Mouse (Mus musculus) cerebellum, postnatal 36 days (tissue): ENCODE measurements at regions not wholly inside any gene's neighbourhood (a gene's known extent, or its start where the extent isn't known, plus 50 kb on each side); places are given as distances from the start of the nearest gene placed in this dataset.

Experiments
- DNase-seq, 2 experiments: peaks; one replicate each; pipeline ENCODE4 v3.0.0; 2021 to 2022; ENCODE audit warnings: mixed read lengths in 2 of 2

DNA sequence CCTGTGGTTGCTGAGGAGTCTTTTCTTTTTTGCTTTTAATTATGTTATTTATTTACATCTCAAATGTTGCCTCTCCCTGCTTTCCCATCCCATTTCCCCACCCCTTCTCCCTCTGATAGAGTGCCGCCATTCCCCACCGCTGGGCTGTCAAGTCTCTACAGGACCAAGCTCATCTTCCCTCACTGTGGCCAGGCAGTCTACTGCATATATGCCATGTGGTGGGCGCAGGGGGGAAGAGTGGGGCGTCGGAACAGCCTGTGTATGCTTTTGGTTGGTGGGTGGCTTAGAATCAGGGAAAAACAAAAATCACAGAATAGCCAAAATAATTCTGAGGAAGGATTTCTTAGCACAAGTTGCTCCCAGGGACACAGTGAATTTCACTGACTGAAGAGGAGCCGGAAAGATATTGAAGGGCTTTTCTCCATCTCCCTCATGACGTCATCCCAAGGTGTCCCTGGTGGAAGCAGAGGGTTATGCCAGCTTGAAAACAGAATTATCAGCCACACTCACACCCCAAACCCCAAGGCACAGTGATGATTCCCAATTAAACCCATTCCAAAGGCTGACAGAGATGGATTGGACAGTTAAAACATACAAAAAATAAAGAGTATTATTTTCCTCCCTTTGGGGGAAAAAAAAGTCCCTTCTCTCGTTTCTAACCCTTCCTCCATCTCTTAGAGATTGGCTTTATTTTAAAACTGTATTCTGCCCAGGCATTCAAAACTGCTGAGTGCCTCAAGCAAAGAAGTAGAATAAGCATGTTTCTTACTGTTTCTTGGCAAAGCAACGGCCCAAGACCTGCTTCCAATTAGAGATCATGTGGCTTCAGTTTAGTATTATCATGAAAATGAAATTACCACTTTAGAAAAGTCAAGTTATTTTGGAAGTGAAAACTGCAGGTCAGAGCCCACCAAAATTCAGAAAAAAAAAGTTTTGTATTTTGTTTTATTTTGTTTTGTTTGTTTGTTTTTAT, 232.0 kb downstream of the Clic5 start:
- DNase-seq = no peak

DNA sequence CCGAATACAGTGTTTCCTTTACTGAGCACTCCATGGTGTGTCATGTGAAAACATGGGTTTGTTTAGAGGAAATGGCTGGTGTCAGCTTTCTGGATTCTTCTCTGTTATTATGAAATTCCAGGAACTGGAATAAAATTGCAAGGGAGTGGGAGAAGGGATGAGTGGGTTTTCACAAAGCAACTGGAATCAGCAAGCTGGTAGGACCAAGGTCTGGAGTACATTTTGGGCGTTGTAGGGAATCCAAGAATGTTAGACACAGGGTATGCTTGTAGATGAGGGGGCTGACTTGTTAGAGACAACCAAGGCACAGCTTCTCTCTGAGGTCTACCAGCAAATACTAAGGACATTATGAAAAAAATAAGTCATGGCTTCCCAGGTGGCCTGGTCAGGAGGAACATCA, 233.8 kb downstream of the Clic5 start:
- DNase-seq = no peak

DNA sequence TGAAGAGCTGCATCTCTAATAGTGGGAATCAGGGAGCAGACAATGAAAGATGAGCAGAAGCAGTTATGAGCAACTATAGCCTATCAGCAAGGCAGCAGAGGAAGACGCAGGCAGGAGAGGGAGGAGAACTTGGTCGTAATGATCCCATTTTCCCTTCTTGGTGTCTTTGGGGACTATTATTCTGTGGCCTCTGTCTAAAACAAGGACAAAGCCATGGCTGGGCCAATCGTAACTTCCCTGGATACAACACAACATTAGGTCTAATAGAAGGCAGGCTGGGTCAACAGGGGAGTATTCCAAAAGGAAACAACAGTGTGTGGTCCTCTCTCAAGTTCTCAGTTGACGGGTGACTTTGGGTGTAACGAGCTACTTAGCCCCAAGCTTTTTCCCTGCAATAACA, 234.5 kb downstream of the Clic5 start:
- DNase-seq = no peak

DNA sequence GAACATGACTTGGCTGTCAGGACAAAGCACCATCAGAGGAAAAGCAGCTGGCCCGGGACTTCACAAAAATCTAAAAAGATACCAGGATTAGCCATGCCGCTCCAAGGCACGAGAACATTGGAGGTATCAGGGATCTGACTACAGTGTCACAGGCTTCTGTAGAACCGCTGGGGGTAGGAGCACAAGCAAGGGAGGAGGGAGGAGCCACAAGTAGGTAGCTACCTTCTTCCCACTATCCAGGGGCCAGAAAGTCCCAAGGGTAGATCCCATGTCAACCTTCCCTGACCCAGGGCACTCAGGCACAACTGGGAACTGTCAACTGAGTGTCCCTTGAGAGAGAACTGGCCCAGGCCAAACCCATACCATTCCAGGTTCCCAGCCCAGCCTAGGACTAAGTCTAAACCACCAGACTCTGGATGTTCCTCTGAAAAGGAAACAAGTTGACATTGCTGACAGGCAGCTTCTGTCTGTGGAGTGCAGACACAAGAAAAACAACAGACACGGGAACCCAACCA, 235.1 kb downstream of the Clic5 start:
- DNase-seq = no peak

DNA sequence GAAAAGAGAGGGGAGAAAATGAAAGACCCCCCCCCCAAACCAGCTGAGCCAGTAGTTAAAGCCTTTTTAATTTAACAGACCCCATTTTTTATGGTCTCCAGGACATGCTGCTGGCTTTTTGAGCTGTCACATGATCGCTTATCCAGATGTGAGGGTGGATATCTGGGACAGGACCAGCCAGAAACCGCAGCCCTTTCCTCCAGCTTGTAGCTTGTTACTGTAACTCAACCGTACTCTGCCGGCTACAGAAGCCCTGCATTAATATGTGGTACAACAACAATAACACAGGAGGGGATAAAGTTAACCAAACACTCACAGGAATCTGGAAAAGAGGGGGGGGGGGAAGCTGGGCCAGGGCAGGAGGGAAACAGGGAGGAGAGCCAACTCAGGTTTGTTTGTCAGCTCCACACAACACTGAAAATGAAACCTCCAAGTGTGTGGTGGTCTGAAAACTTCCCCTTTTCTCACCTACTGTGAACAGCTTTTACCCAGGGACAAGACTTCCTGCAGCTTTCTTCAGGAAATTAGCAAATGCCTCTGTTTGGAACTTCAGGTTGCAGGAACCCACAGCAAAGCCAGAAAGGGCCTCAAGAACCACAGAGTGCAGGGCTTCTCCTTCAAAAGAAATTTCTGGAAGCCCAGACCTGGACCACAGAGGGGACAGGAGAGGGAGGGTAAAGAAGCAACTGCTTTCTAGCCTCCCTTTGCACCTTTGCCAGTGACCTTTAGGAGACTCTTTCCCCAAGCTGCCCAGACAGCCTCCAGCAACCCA, 244.3 kb downstream of the Clic5 start:
- DNase-seq = no peak

DNA sequence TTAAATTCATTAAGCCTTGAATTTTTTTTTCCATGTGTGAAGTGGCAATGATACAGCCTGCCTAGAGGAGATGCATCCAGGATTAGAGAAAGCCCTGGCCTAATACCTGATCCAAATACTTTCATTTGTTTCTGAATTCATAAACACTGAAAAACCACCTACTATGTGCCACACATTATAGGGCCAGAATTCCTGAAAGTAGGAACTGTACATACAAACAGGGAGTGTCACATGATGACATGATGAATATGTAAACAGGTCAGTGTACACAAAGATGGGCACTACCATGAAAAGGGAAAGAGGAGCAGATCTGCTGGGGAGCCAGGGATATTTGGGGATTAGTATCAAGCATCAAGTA, 244.9 kb downstream of the Clic5 start:
- no peak for DNase-seq

DNA sequence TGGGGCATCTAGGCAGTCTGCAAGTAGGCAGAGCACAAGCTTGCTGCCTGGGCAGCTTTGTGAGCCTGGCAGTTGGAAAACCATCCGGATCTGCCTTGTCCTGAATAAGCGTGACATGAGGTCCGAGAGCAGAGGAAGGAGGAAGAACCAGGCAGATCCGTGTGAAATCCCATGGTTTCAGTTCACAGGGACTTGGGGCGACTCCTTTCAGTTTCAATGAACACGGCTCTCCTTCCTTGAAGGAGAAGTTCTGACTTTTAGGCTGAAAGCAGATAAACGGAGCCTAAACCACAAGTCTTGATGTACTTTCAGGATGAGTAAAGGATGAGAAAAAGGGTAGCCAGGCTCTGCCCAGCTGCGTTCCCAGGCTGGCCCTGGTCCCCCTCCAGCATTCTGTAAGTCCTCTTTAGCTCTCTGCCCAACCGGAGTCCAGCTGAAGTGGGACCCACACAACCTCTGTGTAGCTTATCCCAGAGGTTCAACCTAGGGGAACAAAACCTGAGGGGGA, 248.2 kb downstream of the Clic5 start:
- DNase-seq = no peak

DNA sequence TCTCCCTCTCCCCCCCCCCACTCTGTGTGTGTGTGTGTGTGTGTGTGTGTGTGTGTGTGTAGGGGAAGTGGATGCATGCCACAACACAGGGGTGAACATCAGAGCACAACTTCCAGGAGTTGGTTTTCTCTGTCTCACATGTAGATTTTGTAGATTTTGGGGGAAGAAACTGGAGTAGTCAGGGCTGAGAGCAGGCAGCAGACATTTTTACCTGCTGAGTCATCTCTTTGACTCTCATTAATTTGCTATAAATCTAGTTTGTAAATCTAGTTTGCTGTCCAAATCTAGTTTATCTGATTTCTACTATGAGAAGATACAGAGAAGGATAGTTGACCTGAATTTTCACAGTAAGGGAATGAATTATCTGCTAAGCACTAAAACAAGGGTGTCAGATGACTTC, 250.1 kb downstream of the Clic5 start:
- DNase-seq = no peak

DNA sequence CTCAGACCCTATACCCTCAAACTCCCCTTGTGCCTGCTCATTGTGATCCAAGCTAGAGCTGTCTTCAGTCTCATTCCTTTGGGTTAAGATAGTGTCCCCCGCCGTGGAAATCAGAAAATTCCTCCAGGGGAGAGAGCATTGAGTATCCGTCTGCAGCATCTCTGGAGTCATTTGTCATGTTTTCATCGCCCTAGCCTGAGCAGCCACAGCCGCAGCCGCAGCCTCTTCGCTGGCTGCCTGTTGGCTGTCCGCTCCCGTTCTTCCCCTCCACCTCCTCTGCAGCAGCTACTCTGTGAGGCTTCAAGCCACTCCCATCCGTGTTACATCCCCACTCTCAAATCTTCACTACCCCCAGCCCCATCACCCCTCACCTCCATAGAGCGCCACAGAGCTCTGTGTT, 255.1 kb downstream of the Clic5 start:
- no peak for DNase-seq

DNA sequence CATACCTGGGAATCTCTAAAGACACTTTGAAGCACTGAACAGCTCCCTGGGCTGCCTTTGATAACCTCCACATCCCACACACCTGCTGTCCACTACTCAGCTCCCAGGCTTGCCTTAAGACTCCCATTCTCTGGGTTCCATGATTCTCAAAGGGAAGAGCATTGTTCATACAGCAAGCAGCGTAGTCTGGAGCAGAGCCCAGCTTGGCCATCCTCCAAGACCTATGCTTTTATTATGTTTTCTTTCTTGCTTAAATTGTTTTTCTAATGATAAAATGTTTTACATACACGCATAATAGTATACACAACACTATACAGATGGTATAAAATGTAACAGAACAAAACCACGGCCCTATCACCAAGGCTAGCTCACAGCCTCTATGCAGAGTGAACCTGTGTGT, 257.0 kb downstream of the Clic5 start:
- DNase-seq = no peak
